In genomic region chr10:4028851-4029442, GRCm38 (mm10) we compare ENCODE assay signal across 12 mouse cellular contexts. TPM values are rescaled to one million over a fixed set of nuclear protein-coding genes. Genes with fewer than 3 reads are reported as not detected.
DNase-seq lines count a peak whose midpoint lies in the region; ATAC-seq and TF ChIP-seq lines count a peak whose summit lies in the region.
"Had no signal": no experiment of that assay in that cellular context is flagged by ENCODE, and none has a peak within 500 bp of the region (broad histone marks: within the 10 kb centered on the region; RNA-seq: fewer than 3 reads in every experiment).

No protein-coding gene starts in this region.

- no peak overlapping the region for H3K9ac ChIP-seq in kidney, embryonic 16.5 days (replicated peaks; ENCODE audit: low read length)
- no peak overlapping the region for H3K9ac ChIP-seq in forebrain, postnatal 0 days
- H3K9ac ChIP-seq: forebrain, embryonic 13.5 days; hindbrain, embryonic 15.5 days had no signal

- no peak overlapping the region for H3K4me2 ChIP-seq in kidney, embryonic 16.5 days (replicated peaks; ENCODE audit: low read depth, low read length)
- no peak overlapping the region for H3K4me2 ChIP-seq in forebrain, postnatal 0 days (ENCODE audit: low read depth)
- H3K4me2 ChIP-seq: forebrain, embryonic 13.5 days; hindbrain, embryonic 15.5 days had no signal

- 62% methylated on average over 15 of the region's 15 CpGs for WGBS in kidney, embryonic 16.5 days
- 93% methylated on average over 15 of the region's 15 CpGs for WGBS in forebrain, postnatal 0 days

- H3K4me1 ChIP-seq in kidney, embryonic 16.5 days (ENCODE audit: insufficient read depth, low read length) = peaks cover 5% of the 10 kb centered on the region; the same call in 1 of the 2 replicates
- H3K4me1 ChIP-seq in forebrain, postnatal 0 days (ENCODE audit: insufficient read depth) = no peaks in the 10 kb centered on the region
- H3K4me1 ChIP-seq: forebrain, embryonic 13.5 days; hindbrain, embryonic 15.5 days had no signal

- peak overlapping the region; percentile 8; the same call in 1 of the 2 replicates for H3K27ac ChIP-seq in kidney, embryonic 16.5 days (ENCODE audit: low read length)
- H3K27ac ChIP-seq in forebrain, postnatal 0 days (ENCODE audit: low read depth, low read length) = no peak overlapping the region
- H3K27ac ChIP-seq: forebrain, embryonic 13.5 days; hindbrain, embryonic 15.5 days had no signal

- H3K4me3 ChIP-seq in kidney, embryonic 16.5 days (ENCODE audit: low read length) = no peak overlapping the region
- H3K4me3 ChIP-seq in forebrain, postnatal 0 days (ENCODE audit: low read depth, low read length) = no peak overlapping the region
- H3K4me3 ChIP-seq: forebrain, embryonic 13.5 days; hindbrain, embryonic 15.5 days had no signal

- no peak for ATAC-seq in kidney, embryonic 16.5 days (ENCODE audit: low FRiP score, low TSS enrichment)
- no peak for ATAC-seq in forebrain, postnatal 0 days
- ATAC-seq: forebrain, embryonic 13.5 days had no signal

- intact Hi-C loops in heart, postnatal 10 days (cut with DNase I) = no loop called here

- no peaks in the 10 kb centered on the region for H3K27me3 ChIP-seq in kidney, embryonic 16.5 days (ENCODE audit: insufficient read depth, low read length)
- H3K27me3 ChIP-seq in forebrain, postnatal 0 days (ENCODE audit: insufficient read depth, low read length) = no peaks in the 10 kb centered on the region
- H3K27me3 ChIP-seq: forebrain, embryonic 13.5 days; hindbrain, embryonic 15.5 days had no signal

- no peak for DNase-seq in kidney, adult 9 months
- DNase-seq in gastrocnemius, adult 18-20 months (ENCODE audit: low spot score) = peak; percentile 59
- DNase-seq in heart, postnatal 10 days = peak; percentile 47 to 57
- DNase-seq in lung, postnatal 14 days = peak; percentile 43
- no peak for DNase-seq in forebrain, postnatal 0 days
- no peak for DNase-seq in layer of hippocampus, adult 11-12 months (ENCODE audit: low spot score)
- DNase-seq in right cerebral cortex, adult 2 months (ENCODE audit: low spot score in 2 of 2) = no peak
- DNase-seq: adrenal gland, postnatal 25 days; cerebellum, adult 11-12 months had no signal

- peaks cover 4% of the 10 kb centered on the region; the same call in 1 of the 2 replicates for H3K36me3 ChIP-seq in kidney, embryonic 16.5 days (ENCODE audit: insufficient read depth, low read length)
- no peaks in the 10 kb centered on the region for H3K36me3 ChIP-seq in forebrain, postnatal 0 days (ENCODE audit: insufficient read depth)
- H3K36me3 ChIP-seq: hindbrain, embryonic 15.5 days had no signal

- no peaks in the 10 kb centered on the region for H3K9me3 ChIP-seq in kidney, embryonic 16.5 days (ENCODE audit: low read length)
- H3K9me3 ChIP-seq in forebrain, postnatal 0 days (ENCODE audit: low read length) = no peaks in the 10 kb centered on the region
- H3K9me3 ChIP-seq: forebrain, embryonic 13.5 days; hindbrain, embryonic 15.5 days had no signal

- no peak for TF ChIP-seq CTCF in forebrain, postnatal 0 days (IDR thresholded peaks at IDR 0.05; ENCODE audit: low read depth)

RNA-seq across cellular contexts. Expression of gene Mthfd1l, which starts 56.0 kb away (rescaled TPM):
- 16.7 and 18.0 TPM in 2 replicates for polyA plus RNA-seq in kidney, embryonic 16.5 days (2015; fragmentation: Nextera tagmentation; extraction: Ambion mirVana)
- total RNA-seq in gastrocnemius, adult 18-20 months (2021) = under 1 TPM; 0.27 to 0.40 TPM
- total RNA-seq in heart, postnatal 10 days (2021) = 1 to 10 TPM; 3.4 to 4.3 TPM
- total RNA-seq in forebrain, postnatal 0 days (2014; rRNA removed) = 8.0 and 9.1 TPM in 2 replicates
- 5.1 and 5.9 TPM in 2 replicates for polyA plus RNA-seq in forebrain, postnatal 0 days (2015; fragmentation: Nextera tagmentation; extraction: Ambion mirVana)

Comparison
In these comparisons a context has a peak if more than half of its experiments do, and no peak if none do; other contexts are left out.
1. DNase-seq: peak in gastrocnemius, adult 18-20 months (single experiment), heart, postnatal 10 days (2 of 2) and lung, postnatal 14 days (single experiment); none in kidney, adult 9 months (single experiment), forebrain, postnatal 0 days (single experiment), layer of hippocampus, adult 11-12 months (single experiment) and right cerebral cortex, adult 2 months (0 of 2).